Mouse (Mus musculus): ENCODE measurements around the gene Fam83e.
A peak's percentile ranks its signal among the peaks of the same experiment; 100 is the strongest.

The Fam83e gene

GRCm38 (mm10) chr7:45702316-45702715 is 18.7 kb upstream of the Fam83e start:
- DNase-seq: no peak

GRCm38 (mm10) chr7:45702809-45703520 is 18.0 kb upstream of the Fam83e start:
- DNase-seq: no peak

GRCm38 (mm10) chr7:45703521-45704033 is 17.4 kb upstream of the Fam83e start:
- DNase-seq: no peak

GRCm38 (mm10) chr7:45704046-45704559 is 16.9 kb upstream of the Fam83e start:
- peak; percentile 50 to 51 for DNase-seq

GRCm38 (mm10) chr7:45704730-45705442 is 16.1 kb upstream of the Fam83e start, which contains the start of gene Dbp:
Dbp (plus strand) TSS chr7:45705088.
- DNase-seq: peak; percentile 100

- no peak for DNase-seq
Observed at GRCm38 (mm10) chr7:45705443-45705864, 15.6 kb upstream of the Fam83e start.

GRCm38 (mm10) chr7:45705873-45706281 is 15.1 kb upstream of the Fam83e start:
- peak; percentile 79 to 83 for DNase-seq

- peak; percentile 80 to 85 for DNase-seq
Observed at GRCm38 (mm10) chr7:45706721-45707241, 14.2 kb upstream of the Fam83e start.

GRCm38 (mm10) chr7:45707375-45707967 is 13.5 kb upstream of the Fam83e start:
- DNase-seq: peak; percentile 97 to 98

GRCm38 (mm10) chr7:45708221-45708761 is 12.7 kb upstream of the Fam83e start:
- DNase-seq: no peak

- DNase-seq: no peak
Observed at GRCm38 (mm10) chr7:45709036-45709435, 12.0 kb upstream of the Fam83e start.

- no peak for DNase-seq
Observed at GRCm38 (mm10) chr7:45709677-45710355, 11.2 kb upstream of the Fam83e start.

- DNase-seq: no peak
Observed at GRCm38 (mm10) chr7:45710477-45711191, 10.4 kb upstream of the Fam83e start.

- no peak for DNase-seq
Observed at GRCm38 (mm10) chr7:45711316-45712021, 9.5 kb upstream of the Fam83e start.

GRCm38 (mm10) chr7:45712022-45712757 is 8.8 kb upstream of the Fam83e start:
- DNase-seq: peak; percentile 87 to 91

- no peak for DNase-seq
Observed at GRCm38 (mm10) chr7:45713396-45713795, 7.6 kb upstream of the Fam83e start.

GRCm38 (mm10) chr7:45713881-45714520 is 7.0 kb upstream of the Fam83e start:
- no peak for DNase-seq

- peak; percentile 57 to 72 for DNase-seq
Observed at GRCm38 (mm10) chr7:45714630-45715089, 6.4 kb upstream of the Fam83e start.

GRCm38 (mm10) chr7:45715090-45715708 is 5.8 kb upstream of the Fam83e start, which contains the start of gene Rpl18:
Rpl18 (plus strand) TSS chr7:45715457.
- DNase-seq: peak; percentile 99

Measured in lung, adult 18-20 months (tissue).